Mouse (Mus musculus) CD8-positive naive resting alpha-beta T cell, adult 2 months (primary cell): ENCODE results near the gene Isoc2a.
"Not testable (repeated sequence)": the region's sequence is repeated elsewhere in the genome, so short reads cannot be mapped to it uniquely, and the experiment has no call there.

Experiments used
- DNase-seq, 2 experiments: peaks; one replicate each; pipeline ENCODE4 v3.0.0; 2022; ENCODE audit warnings: low read depth in 2 of 2, low spot score in 2 of 2

Isoc2a gene

GRCm38 (mm10) chr7:4876753-4877221, at the start of gene Isoc2a:
Isoc2a (plus strand) TSS chr7:4877153.
- DNase-seq = peak; percentile 67 to 77

DNA sequence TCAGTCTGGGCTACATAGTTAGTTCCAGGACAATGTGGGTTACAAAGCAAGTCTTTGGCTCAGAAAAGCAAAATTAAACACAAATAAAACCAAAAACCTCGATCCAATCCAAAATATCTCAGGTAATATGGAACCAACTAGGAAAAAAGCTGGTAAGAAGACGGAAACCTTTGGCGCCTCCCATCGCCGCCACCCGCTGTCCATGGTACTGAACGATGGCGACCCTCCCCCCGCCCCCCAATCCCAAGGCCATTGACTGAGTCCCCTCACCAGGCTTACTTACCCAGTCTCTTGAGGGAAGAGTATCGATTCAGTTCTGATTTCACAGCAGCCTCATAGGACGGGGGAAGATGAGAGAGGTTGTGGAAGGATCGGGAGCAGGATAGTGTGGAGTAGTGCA, 46.5 kb upstream of the Isoc2a start:
- DNase-seq = no peak

- DNase-seq = no peak
These were observed 41.2 kb upstream of the Isoc2a start for GRCm38 (mm10) chr7:4835631-4836327.

- peak; percentile 60 to 61 for DNase-seq
These were observed 40.6 kb upstream of the Isoc2a start for GRCm38 (mm10) chr7:4836351-4836792.

DNA sequence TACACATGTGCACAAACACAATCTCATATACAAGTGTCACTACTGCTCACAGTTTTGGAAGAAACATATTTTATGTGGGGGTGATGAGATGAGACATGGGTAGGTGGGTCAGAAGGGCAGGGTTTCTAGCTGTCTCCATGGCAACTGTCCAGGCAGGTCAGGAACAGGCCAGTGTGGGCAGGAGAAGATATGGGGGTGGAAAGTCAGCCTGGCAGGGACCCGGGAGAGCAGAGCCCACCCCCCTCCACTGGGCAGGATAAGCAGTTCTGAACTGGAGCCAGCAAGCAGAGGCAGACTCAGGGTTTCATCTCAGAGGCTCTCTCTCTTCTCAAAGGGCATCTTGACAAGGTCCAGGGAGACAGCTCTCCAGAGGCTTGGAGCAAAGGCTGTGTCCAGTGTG, 39.3 kb upstream of the Isoc2a start:
- DNase-seq = no peak

DNA sequence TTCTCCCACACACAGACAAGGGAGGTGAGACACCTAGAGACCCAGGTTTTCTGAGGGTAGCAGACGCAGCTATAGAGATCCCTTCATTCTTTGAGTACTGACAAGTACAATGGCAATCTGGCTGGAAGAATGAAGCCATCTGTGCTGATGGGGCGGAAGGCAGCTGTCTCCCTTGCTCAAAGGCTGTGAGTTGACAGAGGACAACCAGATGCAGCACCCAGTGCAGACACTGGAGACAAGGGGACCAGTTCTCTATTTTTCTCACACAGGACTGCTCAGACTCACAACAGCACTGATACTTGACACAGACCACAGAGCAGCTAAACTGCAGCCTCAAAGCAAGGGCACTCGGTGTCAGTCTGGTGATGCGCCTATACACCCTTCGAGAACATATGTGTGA, 34.9 kb upstream of the Isoc2a start:
- DNase-seq = no peak

- DNase-seq = no peak
These were observed 34.3 kb upstream of the Isoc2a start for GRCm38 (mm10) chr7:4842634-4843131.

DNA sequence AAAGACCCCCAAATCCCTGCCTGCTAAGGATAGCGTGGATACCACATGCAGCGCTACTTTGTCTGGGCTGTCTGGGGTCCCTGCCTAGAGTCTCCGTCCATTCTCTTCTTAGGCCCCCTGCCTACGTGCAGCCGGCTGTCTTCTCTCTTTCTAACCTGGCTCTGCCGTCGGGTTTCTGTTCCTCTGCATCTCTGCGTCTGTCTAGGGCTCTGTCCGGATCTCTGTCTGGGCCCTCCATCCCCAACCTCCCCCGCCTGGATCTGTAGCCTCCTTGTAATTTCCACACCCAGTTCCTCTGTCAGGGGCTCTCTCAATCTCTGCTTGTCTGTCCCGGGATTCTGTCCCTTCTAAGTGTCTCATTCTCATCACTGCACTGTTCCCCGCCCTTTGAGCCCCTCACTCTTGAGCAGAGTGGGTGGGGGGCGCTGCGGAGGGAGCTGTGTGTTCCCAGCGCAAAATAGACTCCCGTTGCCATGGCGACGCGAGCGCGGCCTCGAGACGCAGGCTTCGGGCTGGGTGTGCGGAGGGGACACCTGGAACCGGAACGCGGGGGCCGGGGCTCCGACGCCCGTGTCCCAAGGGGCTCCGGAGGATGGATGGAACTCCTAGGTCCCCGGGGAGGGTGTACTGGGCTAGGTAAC, 33.2 kb upstream of the Isoc2a start:
- DNase-seq = no peak

- no peak for DNase-seq
These were observed 32.6 kb upstream of the Isoc2a start, which contains the start of gene Shisa7 for GRCm38 (mm10) chr7:4844245-4844916. Shisa7 (minus strand) TSS chr7:4844696.

- no peak for DNase-seq
These were observed 32.0 kb upstream of the Isoc2a start for GRCm38 (mm10) chr7:4844917-4845309.

GRCm38 (mm10) chr7:4849372-4849771, 27.6 kb upstream of the Isoc2a start:
- DNase-seq = no peak

GRCm38 (mm10) chr7:4850621-4851314, 26.2 kb upstream of the Isoc2a start:
- DNase-seq = no peak

DNA sequence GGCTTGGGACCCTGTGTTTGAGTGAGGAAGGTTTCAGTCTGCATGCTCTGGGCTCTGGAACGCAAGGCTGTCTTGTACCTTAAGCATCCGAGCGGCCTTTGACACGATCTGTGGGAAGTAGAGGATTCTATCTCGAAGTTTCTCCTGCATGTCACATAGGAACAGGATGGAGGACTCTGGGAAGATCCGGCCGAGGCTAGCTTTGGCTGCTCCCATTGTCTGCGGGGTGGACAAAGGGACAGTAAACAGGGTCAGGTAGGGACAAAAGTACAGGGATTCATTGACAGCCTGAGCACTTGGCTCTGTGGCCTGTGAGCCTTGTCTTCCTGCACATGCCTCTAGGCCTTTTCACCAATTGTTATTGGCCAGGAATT, 25.7 kb upstream of the Isoc2a start:
- no peak for DNase-seq

- no peak for DNase-seq
These were observed 23.3 kb upstream of the Isoc2a start for GRCm38 (mm10) chr7:4853613-4854012.

GRCm38 (mm10) chr7:4856508-4856907, 20.4 kb upstream of the Isoc2a start:
- no peak for DNase-seq

- DNase-seq = no peak
These were observed 19.6 kb upstream of the Isoc2a start for GRCm38 (mm10) chr7:4857321-4857720.

DNA sequence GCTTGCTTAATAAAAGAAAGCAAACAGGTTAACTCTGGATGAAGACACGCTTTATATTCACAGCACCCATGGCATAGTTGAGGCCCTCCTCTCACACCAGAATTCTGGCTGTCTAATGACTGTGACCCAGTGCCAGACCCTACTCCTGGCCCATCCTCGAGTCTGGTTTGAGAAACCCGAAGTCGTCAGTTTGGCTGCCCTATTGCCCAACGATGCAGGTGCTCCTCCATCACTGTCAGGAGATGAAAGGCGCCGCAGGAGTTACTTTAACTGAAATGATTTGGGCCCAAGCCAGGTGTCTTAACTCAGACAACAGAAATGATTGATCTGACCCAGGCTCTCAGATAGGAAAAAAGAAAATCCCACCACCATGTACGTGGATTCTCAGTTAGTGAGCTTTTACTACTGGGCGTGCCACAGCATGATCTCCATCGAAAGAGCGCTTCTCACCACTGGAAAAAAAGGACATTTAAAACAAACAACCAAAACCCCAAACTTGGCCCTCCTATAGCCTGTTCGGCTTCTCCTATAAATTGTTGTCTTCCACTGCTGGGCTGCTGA, 17.5 kb upstream of the Isoc2a start:
- no peak for DNase-seq

- not testable (repeated sequence) for DNase-seq
These were observed 16.0 kb upstream of the Isoc2a start for GRCm38 (mm10) chr7:4860926-4861325.

- no peak for DNase-seq
These were observed 13.9 kb upstream of the Isoc2a start for GRCm38 (mm10) chr7:4863041-4863440.

- no peak for DNase-seq
These were observed 13.3 kb upstream of the Isoc2a start for GRCm38 (mm10) chr7:4863541-4864080.
